ENCODE assay signal across 12 mouse cellular contexts in the genomic region with DNA sequence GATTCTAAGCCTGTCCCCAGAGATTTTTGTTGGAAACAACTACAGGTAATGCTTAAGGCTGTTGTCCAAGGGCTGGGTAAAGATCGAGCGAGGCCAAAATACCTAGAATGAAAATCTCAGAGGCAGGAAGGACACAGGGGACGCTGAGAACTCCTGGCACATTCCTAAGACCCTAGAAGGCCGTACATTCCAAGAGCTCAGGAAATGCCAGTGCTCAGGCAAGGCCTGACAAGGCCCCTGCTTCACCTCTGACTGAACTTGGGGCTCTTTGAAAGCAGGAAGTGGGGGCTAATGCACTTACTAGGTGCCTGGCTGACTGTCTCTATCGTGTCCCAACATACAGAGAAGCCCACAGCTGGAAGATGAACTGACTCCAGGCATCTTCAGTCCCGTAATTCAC. TPM values are rescaled to one million over a fixed set of nuclear protein-coding genes. Genes with fewer than 3 reads are reported as not detected.
A peak's percentile ranks its signal among the peaks of the same experiment; 100 is the strongest.
DNase-seq lines count a peak whose midpoint lies in the region; ATAC-seq lines count a peak whose summit lies in the region.
"Had no signal": no experiment of that assay in that cellular context is flagged by ENCODE, and none has a peak within 500 bp of the region (broad histone marks: within the 10 kb centered on the region; RNA-seq: fewer than 3 reads in every experiment).

No protein-coding gene starts in this region.

- H3K4me3 ChIP-seq in heart, embryonic 15.5 days = no peak overlapping the region
- H3K4me3 ChIP-seq in limb, embryonic 13.5 days = no peak overlapping the region
- H3K4me3 ChIP-seq: embryonic facial prominence, embryonic 13.5 days; midbrain, embryonic 13.5 days had no signal

- no peak overlapping the region for H3K9ac ChIP-seq in heart, embryonic 15.5 days
- H3K9ac ChIP-seq in limb, embryonic 13.5 days = no peak overlapping the region
- H3K9ac ChIP-seq: embryonic facial prominence, embryonic 13.5 days; forebrain, postnatal 0 days; liver, embryonic 14.5 days; midbrain, embryonic 13.5 days had no signal

- peak; percentile 55 for DNase-seq in kidney, adult 11 months
- DNase-seq in kidney, postnatal 10 days = no peak
- DNase-seq in embryo, embryonic 11 days = peak; percentile 41
- DNase-seq in urinary bladder, postnatal 10 days (ENCODE audit: low spot score) = no peak
- DNase-seq: forebrain, postnatal 0 days; layer of hippocampus, adult 9-11 months had no signal

- ATAC-seq in heart, embryonic 15.5 days (replicated peaks; ENCODE audit: insufficient number of reproducible peaks, insufficient read depth, low FRiP score, low read depth) = no peak
- no peak for ATAC-seq in limb, embryonic 13.5 days (ENCODE audit: low FRiP score, low read depth)
- ATAC-seq in activated CD4-positive, CD25-positive, alpha-beta regulatory T cell, adult 4 months = no peak
- ATAC-seq: forebrain, postnatal 0 days; midbrain, embryonic 13.5 days had no signal

- no peaks in the 10 kb centered on the region for H3K36me3 ChIP-seq in heart, embryonic 15.5 days
- H3K36me3 ChIP-seq in limb, embryonic 13.5 days = no peaks in the 10 kb centered on the region
- H3K36me3 ChIP-seq: embryonic facial prominence, embryonic 13.5 days; midbrain, embryonic 13.5 days had no signal

- no peaks in the 10 kb centered on the region for H3K27me3 ChIP-seq in heart, embryonic 15.5 days
- H3K27me3 ChIP-seq in limb, embryonic 13.5 days = no peaks in the 10 kb centered on the region
- H3K27me3 ChIP-seq: embryonic facial prominence, embryonic 13.5 days; midbrain, embryonic 13.5 days had no signal

- no peaks in the 10 kb centered on the region for H3K9me3 ChIP-seq in heart, embryonic 15.5 days (replicated peaks)
- H3K9me3 ChIP-seq in limb, embryonic 13.5 days = no peaks in the 10 kb centered on the region
- H3K9me3 ChIP-seq: embryonic facial prominence, embryonic 13.5 days; midbrain, embryonic 13.5 days had no signal

- H3K4me1 ChIP-seq in heart, embryonic 15.5 days (replicated peaks) = peaks cover 59% of the 10 kb centered on the region
- peaks cover 48% of the 10 kb centered on the region for H3K4me1 ChIP-seq in limb, embryonic 13.5 days

- H3K27ac ChIP-seq in heart, embryonic 15.5 days = peak overlapping the region; percentile 46
- peak overlapping the region; percentile 58; the same call in 1 of the 2 replicates for H3K27ac ChIP-seq in limb, embryonic 13.5 days
- H3K27ac ChIP-seq: embryonic facial prominence, embryonic 13.5 days; liver, embryonic 14.5 days; midbrain, embryonic 13.5 days had no signal

- no peak overlapping the region for H3K4me2 ChIP-seq in heart, embryonic 15.5 days
- H3K4me2 ChIP-seq in limb, embryonic 13.5 days (replicated peaks) = no peak overlapping the region
- H3K4me2 ChIP-seq: embryonic facial prominence, embryonic 13.5 days; midbrain, embryonic 13.5 days had no signal

- 32% methylated on average over 6 of the region's 6 CpGs for WGBS in heart, embryonic 15.5 days
- 31% methylated on average over 6 of the region's 6 CpGs for WGBS in limb, embryonic 13.5 days

RNA-seq across cellular contexts. Expression of a gene that starts 4.1 kb away (rescaled TPM):
- 59.7 and 67.2 TPM in 2 replicates for polyA plus RNA-seq in heart, embryonic 15.5 days (2015; fragmentation: Nextera tagmentation; extraction: Ambion mirVana)
- 6.8 and 7.4 TPM in 2 replicates for polyA plus RNA-seq in limb, embryonic 13.5 days (2015; fragmentation: Nextera tagmentation; extraction: Ambion mirVana)
- polyA plus RNA-seq in activated CD4-positive, CD25-positive, alpha-beta regulatory T cell, adult 4 months (2017; shearing (Covaris generic)) = not detected

RNA-seq across cellular contexts. Expression of a gene that starts 52.4 kb away (rescaled TPM):
- 190 and 256 TPM in 2 replicates for polyA plus RNA-seq in heart, embryonic 15.5 days (2015; fragmentation: Nextera tagmentation; extraction: Ambion mirVana)
- polyA plus RNA-seq in limb, embryonic 13.5 days (2015; fragmentation: Nextera tagmentation; extraction: Ambion mirVana) = 341 and 368 TPM in 2 replicates
- 10 to 100 TPM; 21.3 to 27.1 TPM for polyA plus RNA-seq in activated CD4-positive, CD25-positive, alpha-beta regulatory T cell, adult 4 months (2017; shearing (Covaris generic))

Comparison
In these comparisons a context has a peak if more than half of its experiments do, and no peak if none do; other contexts are left out.
1. DNase-seq: peak in kidney, adult 11 months (single experiment) and embryo, embryonic 11 days (single experiment); none in kidney, postnatal 10 days (single experiment) and urinary bladder, postnatal 10 days (single experiment).